Mouse (Mus musculus) heart, postnatal 14 days (tissue): Measurements from ENCODE around the gene Eef1akmt2. TPM values are rescaled to one million over a fixed set of nuclear protein-coding genes. Genes with fewer than 3 reads are reported as not detected.

Experiments used
- DNase-seq, 2 experiments: peaks; one replicate each; pipeline ENCODE4 v3.0.0; 2021 to 2022
- intact Hi-C: fragments of 180-260 bp; cut with DNase I; formaldehyde crosslinking; loops from one replicate; pipeline ENCODE4 v1.15.1; 2025
- total RNA-seq, 2 experiments: library from RNA; stranded (reverse); gene quantifications; 2 replicates each; pipeline ENCODE4 v1.2.3; 2021

Eef1akmt2 gene
- total RNA-seq, 2 experiments from 2014 or later, result 9.5 to 10.9 TPM

- no peak for DNase-seq
- intact Hi-C loops, result loop anchor here (2.0 kb wide), 1 partner anchor 14 kb away; no protein-coding TSS in a partner anchor
Measured at GRCm38 (mm10) chr7:132800868-132801267, 51.6 kb downstream of the Eef1akmt2 start.

DNA sequence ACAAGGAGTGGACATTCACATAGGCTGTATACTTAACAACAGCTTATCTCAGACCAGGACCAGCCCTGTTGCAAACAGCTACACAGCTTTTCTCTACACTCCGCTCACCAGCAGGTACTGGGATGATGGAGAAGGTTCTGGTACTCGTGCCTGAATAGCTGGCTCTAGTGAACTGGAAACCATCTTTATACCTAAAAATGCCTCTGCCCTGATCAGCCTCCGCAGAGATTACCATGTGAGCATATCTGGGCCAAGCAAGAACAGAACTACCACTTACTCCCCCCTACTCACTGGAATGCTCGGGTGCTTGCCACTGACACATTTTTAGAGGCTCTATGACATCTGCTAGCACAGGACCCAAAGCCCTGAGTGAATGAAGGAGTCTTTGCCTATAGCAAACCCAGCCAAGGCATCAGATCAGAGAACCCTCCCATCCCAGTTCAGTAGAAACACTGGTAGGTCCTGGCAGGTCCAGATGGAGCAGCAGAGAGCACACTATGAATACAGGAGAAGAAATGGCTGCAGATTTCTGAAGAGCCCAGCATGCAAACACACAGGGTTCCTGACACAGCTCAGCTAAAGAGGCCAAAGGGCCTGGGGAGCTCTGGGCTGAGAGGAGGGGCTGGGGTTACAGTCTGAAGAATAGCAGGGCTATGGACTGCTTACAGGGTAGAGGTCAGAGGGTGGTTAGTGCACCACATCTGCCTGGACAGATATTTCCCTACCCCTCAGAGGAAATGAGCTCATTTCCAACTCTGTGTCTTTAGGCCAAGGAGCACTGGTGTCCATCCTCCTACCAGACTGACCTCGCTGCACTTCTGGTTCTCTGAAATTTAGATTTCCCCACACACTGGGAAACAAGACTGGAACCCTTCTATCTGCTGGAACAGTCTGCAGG lies 53.1 kb downstream of the Eef1akmt2 start:
- DNase-seq, result no peak

GRCm38 (mm10) chr7:132795141-132795540 lies 57.3 kb downstream of the Eef1akmt2 start:
- no peak for DNase-seq
- intact Hi-C loops, result no loop called here

More for the DNA sequence above, 53.1 kb downstream of the Eef1akmt2 start:
- intact Hi-C loops, result loop anchor here (2.0 kb wide), 1 partner anchor 13 kb away; no protein-coding TSS in a partner anchor

GRCm38 (mm10) chr7:132793467-132793866 lies 59.0 kb downstream of the Eef1akmt2 start:
- intact Hi-C loops, result no loop called here
- DNase-seq, result no peak

DNA sequence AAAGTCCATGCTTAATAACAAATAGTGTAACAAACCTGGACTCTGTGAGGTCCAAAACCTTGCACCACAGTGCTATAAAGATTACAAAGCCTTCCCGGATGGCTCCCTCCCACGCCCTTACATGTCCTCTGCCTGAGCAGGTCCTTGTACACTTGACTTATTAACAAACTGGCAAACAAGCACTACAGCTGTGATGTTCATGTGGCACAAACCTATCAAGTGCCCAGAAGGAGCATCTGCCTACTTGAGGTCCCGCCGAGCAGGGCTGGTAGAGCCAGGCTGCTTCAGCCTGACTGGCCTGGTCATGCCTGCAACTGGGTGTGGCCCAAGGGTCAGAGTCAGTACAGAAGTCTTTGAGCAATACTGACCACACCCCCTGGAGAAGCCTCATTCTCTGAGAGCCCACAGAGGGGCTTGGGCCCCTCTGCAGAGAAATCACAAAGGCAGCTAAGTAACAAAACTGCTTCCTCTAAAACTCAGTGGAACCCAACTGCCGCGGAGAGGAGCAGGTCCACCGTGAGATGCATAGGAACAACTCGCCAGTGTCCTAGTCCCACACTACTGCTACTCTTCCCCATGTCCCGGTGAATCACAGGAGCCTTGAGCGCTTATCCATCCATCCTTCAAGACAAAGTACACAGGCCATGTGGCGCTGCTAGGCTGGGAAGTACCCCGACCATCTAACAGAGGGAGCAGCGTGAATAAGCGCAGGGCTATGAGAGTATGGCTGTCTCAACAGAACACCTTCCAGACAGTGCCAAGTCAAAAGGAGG lies 61.8 kb downstream of the Eef1akmt2 start:
- DNase-seq, result no peak
- intact Hi-C loops, result no loop called here

DNA sequence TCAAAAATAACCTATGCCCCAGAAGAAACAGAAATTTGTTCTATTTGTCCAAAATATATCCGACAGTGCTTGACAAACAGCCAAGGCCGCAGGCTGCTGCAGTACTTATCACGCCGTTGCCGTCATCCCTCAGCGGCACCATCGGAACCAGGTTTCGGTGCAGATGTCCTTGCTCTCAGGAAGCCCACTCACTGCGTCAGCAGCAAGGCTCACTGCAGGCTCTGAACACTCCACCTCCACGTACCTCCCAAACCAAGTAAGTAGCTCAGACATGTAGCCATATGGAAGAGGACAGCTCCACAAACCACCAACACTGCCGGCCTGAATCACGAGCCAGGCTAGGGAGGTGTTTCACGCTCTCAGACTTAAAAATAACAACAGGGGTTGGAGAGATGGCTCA lies 63.6 kb downstream of the Eef1akmt2 start:
- no peak for DNase-seq
- intact Hi-C loops, result no loop called here

DNA sequence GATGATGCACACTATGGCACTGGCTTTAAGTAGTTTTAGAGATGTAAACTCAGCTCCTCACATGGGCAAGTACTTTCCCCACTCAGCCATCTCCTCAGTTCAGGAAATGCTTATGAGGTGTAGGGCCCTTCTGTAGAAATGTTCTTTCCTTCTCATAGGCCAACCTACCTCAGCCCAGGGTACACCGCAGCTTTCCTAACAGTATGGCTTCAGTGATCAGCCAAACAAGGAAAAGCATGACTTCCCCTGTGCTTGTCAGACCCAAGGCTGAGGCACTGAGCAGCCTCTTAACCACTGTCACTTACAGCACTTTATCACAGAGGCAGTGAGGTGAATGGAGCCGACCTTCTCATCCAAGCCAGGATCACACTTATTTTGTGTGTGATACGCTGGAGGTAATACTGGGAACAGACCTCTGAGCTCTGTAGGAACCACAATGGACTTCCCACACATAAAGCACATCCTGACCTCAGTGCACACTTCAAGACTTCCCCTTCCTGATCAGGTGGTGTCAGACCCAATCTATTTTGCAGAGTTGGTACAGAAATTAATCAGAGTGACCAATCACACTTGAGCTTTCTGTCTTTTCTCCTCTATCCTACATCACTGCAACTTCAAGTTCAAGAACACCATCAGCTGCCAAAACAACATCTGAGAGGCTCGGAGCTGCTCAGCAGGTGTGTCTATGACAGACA lies 64.8 kb downstream of the Eef1akmt2 start:
- intact Hi-C loops, result loop anchor here (2.0 kb wide), 2 partner anchors 13 to 23 kb away; no protein-coding TSS in a partner anchor
- no peak for DNase-seq

GRCm38 (mm10) chr7:132787022-132787421 lies 65.5 kb downstream of the Eef1akmt2 start:
- DNase-seq, result no peak
- intact Hi-C loops, result loop anchor here (2.0 kb wide), 2 partner anchors 14 to 24 kb away; no protein-coding TSS in a partner anchor

DNA sequence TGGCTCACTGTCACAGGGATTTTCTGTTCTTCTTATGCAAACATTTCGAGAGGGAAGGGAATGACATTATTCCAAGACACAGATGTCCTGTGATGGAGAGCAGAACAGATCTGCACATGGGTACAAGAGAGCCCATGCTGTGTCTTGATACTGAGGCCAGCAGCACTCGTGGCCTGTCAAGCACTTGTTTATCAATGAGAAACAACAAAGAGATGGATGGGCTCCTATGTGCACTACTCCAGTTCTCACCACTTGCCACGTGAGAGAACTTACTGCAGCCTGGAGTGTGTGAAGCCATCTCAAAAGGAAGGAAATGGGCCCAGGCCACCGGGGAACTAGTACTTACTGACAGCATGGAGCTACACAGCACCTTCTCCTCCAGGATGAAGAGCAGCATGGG lies 66.0 kb downstream of the Eef1akmt2 start:
- intact Hi-C loops, result loop anchor here (2.0 kb wide), 2 partner anchors 14 to 24 kb away; no protein-coding TSS in a partner anchor
- DNase-seq, result no peak

DNA sequence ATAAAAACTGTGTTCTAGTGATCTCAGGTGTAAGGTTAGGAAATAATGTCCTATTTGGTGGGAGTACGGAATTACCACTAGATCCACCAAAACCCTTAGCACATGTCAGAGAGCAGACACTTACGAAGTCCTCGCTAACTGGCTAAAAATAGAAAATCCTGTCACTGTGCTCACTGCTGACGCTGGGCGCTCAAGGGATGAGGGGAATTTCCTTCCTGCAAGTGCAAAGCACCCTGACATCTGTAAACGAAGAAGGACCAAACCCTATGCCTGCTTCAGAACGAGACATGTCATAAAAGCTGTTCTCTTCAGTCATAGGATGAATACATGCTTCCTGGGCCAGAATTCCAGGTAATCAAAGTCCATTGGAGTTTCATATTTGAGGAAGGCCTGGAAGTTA lies 66.5 kb downstream of the Eef1akmt2 start:
- intact Hi-C loops, result loop anchor here (2.0 kb wide), 2 partner anchors 15 to 25 kb away; no protein-coding TSS in a partner anchor
- no peak for DNase-seq

GRCm38 (mm10) chr7:132784101-132784500 lies 68.4 kb downstream of the Eef1akmt2 start:
- no peak for DNase-seq
- intact Hi-C loops, result no loop called here

DNA sequence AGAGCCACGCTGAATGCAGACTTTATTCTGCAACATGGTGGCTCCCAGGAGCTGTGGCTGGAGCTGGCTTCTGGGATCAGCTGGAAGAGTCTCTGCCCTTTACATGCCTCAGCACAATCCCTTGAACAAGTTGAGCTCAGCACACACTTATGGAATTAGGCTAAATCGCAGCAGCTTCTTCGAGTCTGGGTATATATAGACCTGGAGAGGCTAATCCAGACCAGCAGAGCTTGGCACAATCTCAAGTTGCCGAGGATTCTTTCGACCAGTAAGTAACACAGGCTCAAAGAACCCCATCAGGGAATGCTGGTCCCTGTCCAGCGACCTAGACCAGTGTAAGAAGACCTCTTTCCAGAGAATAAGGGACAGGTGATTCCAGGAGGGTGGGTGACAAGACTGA lies 70.6 kb downstream of the Eef1akmt2 start:
- DNase-seq, result no peak
- intact Hi-C loops, result no loop called here

DNA sequence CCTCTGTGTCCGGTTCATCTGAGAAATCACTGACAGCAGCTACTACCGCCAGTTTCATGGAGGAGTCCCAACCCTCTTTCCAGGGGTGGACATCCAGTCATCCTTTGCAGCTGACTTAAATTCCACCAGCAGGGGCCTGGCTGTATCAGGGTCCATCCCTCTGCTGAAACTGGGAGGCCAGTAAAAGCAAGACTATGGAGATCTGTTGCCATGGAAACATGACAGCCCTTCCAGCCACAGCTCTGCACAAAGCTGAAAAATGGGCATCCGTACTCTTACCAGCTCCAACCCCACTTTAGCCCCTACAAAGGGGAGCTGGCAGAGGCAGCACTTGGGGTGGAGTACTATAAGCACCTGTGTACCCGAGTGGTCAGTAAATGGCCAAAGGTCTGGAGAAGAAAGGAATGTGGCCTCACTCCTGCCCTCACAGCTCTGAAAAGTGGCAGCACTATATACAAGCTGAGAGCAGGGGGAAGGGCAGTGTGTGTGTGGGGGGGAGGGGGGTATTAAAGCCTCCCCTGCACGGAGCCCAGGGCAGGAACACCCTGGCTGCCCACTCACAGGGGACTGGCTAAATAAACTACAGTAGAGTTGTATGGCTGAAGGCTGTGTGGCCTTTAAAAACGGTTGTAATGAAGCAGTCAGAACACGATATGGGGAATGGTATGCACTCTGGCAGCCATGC lies 71.2 kb downstream of the Eef1akmt2 start:
- intact Hi-C loops, result no loop called here
- no peak for DNase-seq

GRCm38 (mm10) chr7:132780611-132781010 lies 71.9 kb downstream of the Eef1akmt2 start:
- DNase-seq, result no peak
- intact Hi-C loops, result no loop called here

DNA sequence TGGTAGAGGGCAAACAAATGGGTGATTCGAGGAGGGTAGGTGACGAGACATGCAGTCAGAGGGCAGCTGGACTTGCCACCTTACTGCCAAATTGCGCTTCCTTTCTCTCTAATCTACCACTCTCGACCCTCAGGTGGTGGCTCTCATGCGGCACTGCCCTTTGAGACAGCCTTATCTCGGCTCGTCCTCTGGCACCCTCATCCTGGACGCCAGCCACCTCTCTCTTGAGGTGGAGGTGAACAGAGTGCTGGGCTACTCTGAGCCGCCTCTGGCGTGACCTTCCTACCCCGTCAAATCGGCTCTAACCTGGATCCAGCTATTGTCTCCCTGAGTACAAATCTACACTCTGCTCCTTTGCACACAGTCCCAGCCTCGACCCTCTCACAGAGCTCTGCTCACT lies 73.8 kb downstream of the Eef1akmt2 start:
- peak in 1 of 2 experiments; percentile 59 for DNase-seq
- intact Hi-C loops, result loop anchor here (5.0 kb wide), 1 partner anchor 41 kb away; no protein-coding TSS in a partner anchor

- DNase-seq, result no peak
- intact Hi-C loops, result loop anchor here (5.0 kb wide), 1 partner anchor 41 kb away; no protein-coding TSS in a partner anchor
Measured at GRCm38 (mm10) chr7:132777728-132778453, 74.6 kb downstream of the Eef1akmt2 start.
